Mouse (Mus musculus) kidney, embryonic 14.5 days (tissue): ENCODE measurements at regions not wholly inside any gene's neighbourhood (a gene's known extent, or its start where the extent isn't known, plus 50 kb on each side); places are given as distances from the start of the nearest gene placed in this dataset.

Experiments
- ATAC-seq: fragments of 200-750 bp; cut with Nextera tagmentation; 2 replicates; pipeline ENCODE4 v1.8.0; 2017; ENCODE audit warnings: moderate number of reproducible peaks, mild to moderate bottlenecking, moderate TSS enrichment, moderate library complexity; ENCODE audit not compliant: low FRiP score, low TSS enrichment
- H3K27ac ChIP-seq: fragments of 300-500 bp; sonication (generic); 2 replicates; pipeline ENCODE4 v1.5.1; 2014; ENCODE audit warnings: low read depth, mild to moderate bottlenecking, low read length, moderate library complexity, mixed read lengths
- H3K27me3 ChIP-seq: fragments of 300-500 bp; sonication (generic); 2 replicates; pipeline ENCODE4 v1.6.1; 2014; ENCODE audit warnings: mild to moderate bottlenecking, low read length; ENCODE audit not compliant: control insufficient read depth, insufficient read depth
- H3K36me3 ChIP-seq: fragments of 300-500 bp; sonication (generic); 2 replicates; pipeline ENCODE4 v1.6.1; 2014; ENCODE audit warnings: low read length, mixed read lengths; ENCODE audit not compliant: control insufficient read depth, insufficient read depth
- H3K4me1 ChIP-seq: fragments of 300-500 bp; sonication (generic); 2 replicates; pipeline ENCODE4 v1.6.1; 2014; ENCODE audit warnings: low read length, mixed read lengths; ENCODE audit not compliant: control insufficient read depth, insufficient read depth
- H3K4me2 ChIP-seq: fragments of 300-500 bp; sonication (generic); replicated peaks from 2 replicates; pipeline ENCODE4 v1.6.1; 2014; ENCODE audit warnings: low read depth, mild to moderate bottlenecking, low read length
- H3K4me3 ChIP-seq: fragments of 300-500 bp; sonication (generic); 2 replicates; pipeline ENCODE4 v1.5.1; 2014; ENCODE audit warnings: mild to moderate bottlenecking, low read length
- H3K9ac ChIP-seq: fragments of 300-500 bp; sonication (generic); 2 replicates; pipeline ENCODE4 v1.6.1; 2014; ENCODE audit warnings: low read depth, mild to moderate bottlenecking, low read length, moderate library complexity
- H3K9me3 ChIP-seq: fragments of 300-500 bp; sonication (generic); 2 replicates; pipeline ENCODE4 v1.6.1; 2016; ENCODE audit warnings: low read length; ENCODE audit not compliant: control insufficient read depth
- WGBS: fragments of 180-500 bp; shearing (Covaris S2); extraction: QIAGEN DNeasy Blood & Tissue Kit; methylation state at CpG from one replicate; pipeline ENCODE4 v1.1.7; 2014; 5-methylcytosine and 5-hydroxymethylcytosine counted together

DNA sequence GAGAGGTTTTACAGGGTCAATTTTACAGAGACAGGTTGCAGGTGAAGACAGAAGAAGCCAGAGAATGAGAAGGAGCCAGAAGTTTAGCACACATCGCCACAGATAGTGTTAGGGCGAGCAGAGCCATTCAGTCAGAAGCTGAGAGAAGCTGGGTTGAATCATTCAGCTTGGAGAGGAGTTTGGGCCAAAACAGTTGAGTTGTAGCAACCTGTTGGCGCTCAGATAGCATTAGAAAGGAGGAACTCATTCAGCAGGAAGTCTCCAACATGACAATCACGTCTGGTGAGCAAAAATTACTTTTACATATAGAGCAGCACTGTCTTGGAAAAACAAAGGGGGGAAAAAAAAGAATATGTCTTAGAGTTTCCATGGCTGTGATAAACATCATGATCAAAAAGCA, 53.2 kb downstream of the Fam43a start:
- Histone ChIP-seq H3K27ac (no peak overlapping the region), H3K9ac (no peak overlapping the region), H3K36me3 (no peaks in the 10 kb centered on the region), H3K4me2 (no peak overlapping the region), H3K27me3 (no peaks in the 10 kb centered on the region), H3K9me3 (no peaks in the 10 kb centered on the region), H3K4me1 (no peaks in the 10 kb centered on the region), H3K4me3 (no peak overlapping the region)
- ATAC-seq, result no peak
- WGBS, result 81% methylated on average over 4 of the region's 4 CpGs

DNA sequence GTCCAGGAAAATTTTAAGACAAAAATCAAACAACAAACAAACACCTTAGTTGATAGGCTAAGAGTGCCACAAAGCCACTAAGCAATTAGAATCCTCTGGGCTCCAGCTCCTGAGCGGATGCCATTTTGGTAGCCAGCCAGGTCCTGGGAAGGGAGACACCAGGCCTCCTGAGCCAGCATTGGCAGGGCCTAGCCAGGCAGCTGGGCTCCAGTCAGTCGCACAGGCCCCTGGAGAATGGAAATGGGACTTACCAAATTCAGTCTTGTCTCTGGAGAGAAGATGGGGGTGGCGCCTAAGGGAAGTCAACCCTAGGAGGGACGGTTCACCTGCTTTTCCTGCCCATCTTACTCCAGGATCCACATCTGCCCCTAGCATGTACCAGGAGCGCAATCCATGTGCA, 54.3 kb downstream of the Fam43a start:
- no peaks in the 10 kb centered on the region for H3K27me3 ChIP-seq
- ATAC-seq, result no peak
- H3K27ac ChIP-seq, result no peak overlapping the region
- H3K36me3 ChIP-seq, result no peaks in the 10 kb centered on the region
- H3K9me3 ChIP-seq, result no peaks in the 10 kb centered on the region
- no peaks in the 10 kb centered on the region for H3K4me1 ChIP-seq
- no peak overlapping the region for H3K4me3 ChIP-seq
- WGBS, result 91% methylated on average over 5 of the region's 5 CpGs
- no peak overlapping the region for H3K4me2 ChIP-seq
- no peak overlapping the region for H3K9ac ChIP-seq

DNA sequence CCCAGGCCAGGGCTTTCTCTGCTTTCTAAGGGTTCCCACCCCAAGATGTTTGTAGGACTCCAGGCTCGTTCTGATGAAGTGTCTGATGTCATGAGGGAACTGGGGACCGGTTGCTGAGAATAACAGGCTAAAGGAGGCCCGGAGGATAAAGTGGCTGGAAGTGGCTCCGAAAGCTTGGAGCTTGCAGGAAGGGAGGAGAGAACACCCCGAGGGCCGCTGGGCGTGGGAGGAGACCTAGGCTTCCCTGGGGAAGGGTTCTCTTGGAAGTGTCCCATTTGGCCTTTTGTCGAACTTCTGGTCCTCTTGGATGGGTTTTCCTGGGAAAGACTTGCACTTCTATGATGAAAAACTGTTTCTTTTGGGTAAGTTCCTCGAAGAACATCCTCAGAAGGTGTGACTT, 54.7 kb downstream of the Fam43a start:
- Histone ChIP-seq H3K9ac (no peak overlapping the region), H3K9me3 (no peaks in the 10 kb centered on the region), H3K4me1 (no peaks in the 10 kb centered on the region), H3K4me3 (no peak overlapping the region), H3K27me3 (no peaks in the 10 kb centered on the region), H3K36me3 (no peaks in the 10 kb centered on the region), H3K4me2 (no peak overlapping the region), H3K27ac (no peak overlapping the region)
- 74% methylated on average over 9 of the region's 9 CpGs for WGBS
- ATAC-seq, result no peak

DNA sequence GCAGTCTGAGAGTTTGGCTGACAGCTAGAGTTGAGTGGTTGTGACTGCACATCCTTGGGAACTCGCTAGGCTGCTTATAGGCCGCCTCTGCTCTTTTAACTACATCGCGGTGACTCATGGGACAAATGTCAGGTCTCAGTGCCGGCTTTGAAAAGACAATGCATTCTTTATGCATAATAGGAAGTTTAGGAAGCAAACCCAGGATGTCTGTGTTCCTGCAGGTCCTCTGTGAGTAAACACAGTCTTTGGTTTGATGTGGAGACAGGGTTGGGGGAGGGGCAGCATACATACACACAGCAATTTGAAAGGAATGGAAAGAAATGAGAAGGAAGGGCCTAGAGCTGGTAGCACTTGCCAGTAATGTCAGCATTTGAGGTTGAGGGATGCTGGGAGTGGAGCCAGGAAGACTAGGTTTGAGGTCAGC, 56.3 kb downstream of the Fam43a start:
- Histone ChIP-seq H3K4me2 (no peak overlapping the region), H3K27ac (no peak overlapping the region), H3K27me3 (no peaks in the 10 kb centered on the region), H3K4me1 (no peaks in the 10 kb centered on the region), H3K9me3 (no peaks in the 10 kb centered on the region), H3K9ac (no peak overlapping the region), H3K36me3 (no peaks in the 10 kb centered on the region), H3K4me3 (no peak overlapping the region)
- ATAC-seq, result no peak
- 66% methylated on average over 5 of the region's 5 CpGs for WGBS

DNA sequence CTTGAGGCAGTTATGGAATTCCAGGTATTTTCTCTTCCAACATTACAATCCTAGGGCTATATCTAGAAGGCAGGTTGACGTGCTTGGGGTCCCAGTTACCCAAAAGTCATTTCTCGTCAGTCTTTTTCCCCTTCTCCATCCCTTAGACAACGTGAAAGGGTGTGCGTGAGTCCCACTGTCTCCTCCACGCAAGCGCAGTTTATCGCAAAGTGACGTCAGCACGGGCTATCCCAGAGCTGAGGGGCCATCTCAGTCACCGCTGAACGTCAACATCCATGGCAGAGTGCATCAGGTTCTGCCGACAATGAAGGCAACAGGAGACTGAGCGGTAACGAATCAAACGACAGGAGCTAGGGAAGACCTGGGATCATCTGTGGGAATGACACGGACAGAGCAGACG, 57.4 kb downstream of the Fam43a start:
- H3K9ac ChIP-seq, result no peak overlapping the region
- H3K4me3 ChIP-seq, result no peak overlapping the region
- H3K27me3 ChIP-seq, result no peaks in the 10 kb centered on the region
- no peaks in the 10 kb centered on the region for H3K9me3 ChIP-seq
- ATAC-seq, result no peak
- no peak overlapping the region for H3K4me2 ChIP-seq
- H3K36me3 ChIP-seq, result no peaks in the 10 kb centered on the region
- no peak overlapping the region for H3K27ac ChIP-seq
- 90% methylated on average over 17 of the region's 17 CpGs for WGBS
- H3K4me1 ChIP-seq, result no peaks in the 10 kb centered on the region

DNA sequence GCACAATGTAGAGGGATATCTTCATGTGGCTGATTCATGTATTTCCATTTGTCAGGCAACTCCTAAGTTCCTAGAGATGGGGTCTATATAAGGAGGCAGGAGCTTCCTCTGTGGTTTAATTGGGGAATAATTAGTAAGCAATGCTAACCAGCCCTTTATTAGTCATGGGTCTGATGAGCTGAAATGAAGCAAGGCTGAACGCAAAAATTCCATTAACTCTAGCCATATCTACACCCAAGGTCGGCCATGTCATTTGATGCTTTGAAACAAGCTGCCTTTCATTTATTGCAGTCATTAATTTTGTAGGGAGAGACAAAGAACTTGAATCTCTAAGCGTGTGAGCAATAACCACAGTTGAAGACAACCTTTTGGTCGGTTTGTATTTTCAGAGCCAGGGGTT, 59.4 kb downstream of the Fam43a start:
- Histone ChIP-seq H3K9ac (no peak overlapping the region), H3K4me2 (no peak overlapping the region), H3K4me1 (no peaks in the 10 kb centered on the region; the same call in 1 of the 2 replicates), H3K9me3 (no peaks in the 10 kb centered on the region), H3K27me3 (no peaks in the 10 kb centered on the region), H3K36me3 (no peaks in the 10 kb centered on the region), H3K27ac (no peak overlapping the region), H3K4me3 (no peak overlapping the region)
- 43% methylated on average over 4 of the region's 4 CpGs for WGBS
- ATAC-seq, result no peak

DNA sequence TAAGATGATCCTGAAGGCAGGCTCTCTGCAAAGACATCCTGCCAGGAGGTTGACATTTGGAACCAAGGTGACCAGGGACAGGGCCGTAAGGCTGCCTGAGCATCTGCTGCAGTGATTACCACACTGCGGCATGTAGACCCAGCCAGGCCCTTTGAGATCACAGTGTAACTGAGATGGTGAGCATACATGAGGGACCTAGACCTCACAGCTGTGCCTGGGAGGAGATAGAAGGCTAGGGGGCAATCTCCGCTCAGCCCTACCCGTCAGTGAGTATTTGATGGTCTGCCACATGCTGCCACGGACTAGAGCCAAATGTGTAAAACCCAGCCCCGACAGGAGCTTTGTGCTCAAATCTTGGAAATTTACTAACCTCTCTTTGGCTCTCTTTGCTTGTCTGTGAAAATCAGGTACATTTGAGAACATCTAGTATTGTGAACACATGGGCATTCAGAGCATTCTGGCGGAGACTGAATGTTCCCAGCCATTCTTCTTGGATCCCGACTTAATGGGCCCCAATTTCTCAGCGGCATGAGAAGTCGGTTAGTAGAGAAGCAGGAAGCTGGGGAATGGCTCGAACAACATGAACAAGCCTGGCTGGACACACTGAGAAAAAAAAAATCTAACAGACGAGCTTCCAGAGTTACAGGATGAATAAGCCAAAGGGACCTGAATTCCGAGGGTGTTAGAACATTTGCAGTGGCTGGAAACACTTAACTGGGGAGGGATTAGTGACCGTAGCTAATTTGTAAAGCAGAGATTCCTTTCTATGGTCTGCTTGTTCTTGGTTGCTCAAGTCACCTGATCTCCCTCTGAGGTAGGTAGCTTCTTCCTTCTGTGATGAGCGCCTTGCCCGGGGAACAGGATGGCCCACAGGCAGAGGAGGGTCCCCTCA, 61.8 kb downstream of the Fam43a start:
- H3K4me3 ChIP-seq, result no peak overlapping the region
- peaks cover 7% of the 10 kb centered on the region; the same call in 1 of the 2 replicates for H3K4me1 ChIP-seq
- H3K36me3 ChIP-seq, result no peaks in the 10 kb centered on the region
- H3K27me3 ChIP-seq, result no peaks in the 10 kb centered on the region
- H3K27ac ChIP-seq, result no peak overlapping the region
- ATAC-seq, result no peak
- WGBS, result 51% methylated on average over 16 of the region's 16 CpGs
- H3K9ac ChIP-seq, result no peak overlapping the region
- H3K4me2 ChIP-seq, result no peak overlapping the region
- no peaks in the 10 kb centered on the region for H3K9me3 ChIP-seq

DNA sequence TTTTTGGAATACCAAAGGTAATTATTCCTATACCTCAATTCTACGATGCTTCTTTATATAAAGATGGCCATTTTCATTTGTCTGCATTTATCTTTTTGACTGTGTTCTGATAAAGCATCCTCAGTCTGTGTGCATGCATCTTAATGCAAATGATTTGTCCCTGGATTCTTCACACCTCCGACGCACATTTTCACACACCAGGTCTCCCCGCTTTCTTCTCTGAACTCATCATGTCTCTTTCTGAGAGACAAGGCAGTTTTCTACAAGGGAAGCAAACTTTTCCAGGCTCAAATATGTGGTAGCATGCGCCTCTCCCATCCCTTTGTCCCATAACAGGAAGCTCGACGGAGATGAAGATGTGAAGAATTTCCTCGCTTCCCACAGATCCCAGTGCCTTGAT, 63.5 kb downstream of the Fam43a start:
- Histone ChIP-seq H3K27ac (no peak overlapping the region), H3K4me2 (no peak overlapping the region), H3K4me3 (no peak overlapping the region), H3K4me1 (peaks cover 7% of the 10 kb centered on the region; the same call in 1 of the 2 replicates), H3K9me3 (no peaks in the 10 kb centered on the region), H3K27me3 (no peaks in the 10 kb centered on the region), H3K36me3 (no peaks in the 10 kb centered on the region), H3K9ac (no peak overlapping the region)
- ATAC-seq, result no peak
- 60% methylated on average over 8 of the region's 8 CpGs for WGBS

DNA sequence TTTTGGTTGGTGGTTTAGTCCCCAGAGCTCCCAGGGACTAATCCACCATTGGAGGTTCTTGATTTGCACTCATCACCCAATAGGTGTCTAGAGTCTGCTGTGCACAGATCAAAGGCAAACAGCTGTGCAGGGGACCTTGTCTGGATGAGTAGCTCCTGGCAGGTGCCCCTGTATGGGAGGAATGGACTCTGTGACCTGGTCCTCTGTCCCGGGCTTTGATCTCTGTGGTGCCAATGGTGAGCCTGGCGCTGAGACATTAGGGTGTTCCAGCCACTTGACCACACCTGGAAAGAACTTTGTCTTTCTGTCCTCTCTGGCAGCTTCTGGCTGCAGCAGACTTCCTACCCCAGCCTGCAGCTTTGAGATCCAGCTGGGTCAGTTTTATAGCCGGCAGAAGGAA, 64.4 kb downstream of the Fam43a start:
- WGBS, result 22% methylated on average over 3 of the region's 3 CpGs
- H3K4me3 ChIP-seq, result no peak overlapping the region
- no peaks in the 10 kb centered on the region for H3K9me3 ChIP-seq
- no peaks in the 10 kb centered on the region for H3K27me3 ChIP-seq
- no peak overlapping the region for H3K4me2 ChIP-seq
- H3K27ac ChIP-seq, result no peak overlapping the region
- no peak for ATAC-seq
- peaks cover 7% of the 10 kb centered on the region; the same call in 1 of the 2 replicates for H3K4me1 ChIP-seq
- no peak overlapping the region for H3K9ac ChIP-seq
- H3K36me3 ChIP-seq, result no peaks in the 10 kb centered on the region
